Mouse (Mus musculus) heart, postnatal 10 days (tissue): ENCODE results near the gene Stxbp1. TPM values are rescaled to one million over a fixed set of nuclear protein-coding genes. Genes with fewer than 3 reads are reported as not detected.

Experiments
- total RNA-seq, 2 experiments: library from RNA; stranded (reverse); gene quantifications; 2 replicates each; pipeline ENCODE4 v1.2.3; 2021

The Stxbp1 gene
- total RNA-seq, 2 experiments from 2014 or later = 25.4 to 25.7 TPM

Other genes starting within 250 kb of the Stxbp1 start
- 100 to 1,000 TPM in 1 of 2 experiments, 10 to 100 TPM in 1; 87.9 to 103 TPM for gene St6galnac6, start 247.5 kb downstream of the Stxbp1 start, total RNA-seq
- gene Ak1, start 225.5 kb downstream of the Stxbp1 start, total RNA-seq = 100 to 1,000 TPM; 522 to 538 TPM
- 100 to 1,000 TPM; 152 to 166 TPM for gene Eng, start 200.7 kb downstream of the Stxbp1 start, total RNA-seq
- gene Fpgs, start 143.1 kb downstream of the Stxbp1 start, total RNA-seq = 10 to 100 TPM in 1 of 2 experiments, 1 to 10 TPM in 1; 9.9 to 11.7 TPM
- 10 to 100 TPM; 35.4 to 37.6 TPM for gene Cdk9, start 134.2 kb downstream of the Stxbp1 start, total RNA-seq
- gene Sh2d3c, start 126.2 kb downstream of the Stxbp1 start, total RNA-seq = 10 to 100 TPM; 45.3 to 47.1 TPM
- gene 6330409D20Rik, start 106.2 kb downstream of the Stxbp1 start, total RNA-seq = not detected
- gene Tor2a, start 90.0 kb downstream of the Stxbp1 start, total RNA-seq = 10 to 100 TPM; 14.4 to 16.4 TPM
- not detected for gene Ttc16, start 71.6 kb downstream of the Stxbp1 start, total RNA-seq
- 1 to 10 TPM; 1.7 to 3.3 TPM for gene Ptrh1, start 71.5 kb downstream of the Stxbp1 start, total RNA-seq
- gene Cfap157, start 62.8 kb downstream of the Stxbp1 start, total RNA-seq = under 1 TPM in 1 of 2 experiments, not detected in 1; 0.14 TPM
- gene Fam129b, start 28.9 kb upstream of the Stxbp1 start, total RNA-seq = 10 to 100 TPM; 40.4 to 46.2 TPM
- 100 to 1,000 TPM in 1 of 2 experiments, 10 to 100 TPM in 1; 94.4 to 121 TPM for gene Rpl12, start 114.3 kb upstream of the Stxbp1 start, total RNA-seq
- gene Lrsam1, start 114.4 kb upstream of the Stxbp1 start, total RNA-seq = 10 to 100 TPM; 10.7 to 16.2 TPM
- 10 to 100 TPM; 17.3 to 17.9 TPM for gene Slc2a8, start 134.8 kb upstream of the Stxbp1 start, total RNA-seq